Mouse (Mus musculus) thymus, postnatal 14 days (tissue): Measurements from ENCODE around the gene Stard3.

Experiments used
- DNase-seq: peaks from one replicate; pipeline ENCODE4 v3.0.0; 2021

Stard3 gene

DNA sequence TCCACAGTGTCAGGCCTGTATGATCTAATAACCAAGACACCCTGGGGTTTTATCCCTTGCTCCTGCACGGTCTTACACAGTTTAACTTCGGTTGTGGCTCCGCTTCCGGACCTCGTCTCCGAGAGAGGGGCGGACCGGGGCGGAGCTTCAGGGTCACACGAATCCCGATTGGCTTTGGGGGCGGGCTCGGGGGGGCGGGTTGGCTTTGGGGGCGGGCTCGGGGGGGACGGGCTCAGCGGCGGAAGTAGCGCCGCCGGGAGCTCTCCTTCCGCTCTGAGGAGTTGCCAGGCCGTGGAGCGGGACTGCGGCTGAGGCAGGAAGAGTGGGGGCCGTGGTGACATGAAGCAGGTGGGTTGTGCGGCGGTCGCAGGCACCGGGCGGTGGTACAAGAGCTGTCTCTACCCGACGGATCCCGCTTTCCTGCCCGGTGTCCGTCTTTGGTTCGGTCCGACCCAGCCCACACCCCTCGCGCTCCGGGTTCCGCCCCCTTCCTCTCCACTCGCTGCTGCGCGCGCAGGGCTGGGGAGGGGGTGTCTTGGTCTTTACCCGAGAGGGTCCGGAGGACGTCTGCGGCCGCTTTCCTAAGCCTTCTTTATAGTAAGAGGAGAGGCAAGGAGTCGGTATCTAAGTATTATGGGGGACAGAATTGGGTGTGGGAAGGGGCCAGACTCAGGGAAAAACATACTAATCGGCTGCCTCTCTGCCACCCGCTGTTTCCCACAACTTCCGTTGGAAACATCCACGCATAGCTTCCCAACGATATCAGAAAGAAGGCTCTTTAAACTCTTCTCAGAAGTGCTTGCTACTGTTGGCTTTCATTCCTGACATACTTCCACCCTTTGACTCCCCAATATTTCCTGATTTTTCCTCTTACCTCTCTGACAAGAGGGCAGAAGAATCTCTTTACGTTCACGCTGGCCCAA is at the start of gene Stard3:
Stard3 (plus strand) TSS at position 208 of the 923 bp plus-strand sequence.
- peak; percentile 96 for DNase-seq

DNA sequence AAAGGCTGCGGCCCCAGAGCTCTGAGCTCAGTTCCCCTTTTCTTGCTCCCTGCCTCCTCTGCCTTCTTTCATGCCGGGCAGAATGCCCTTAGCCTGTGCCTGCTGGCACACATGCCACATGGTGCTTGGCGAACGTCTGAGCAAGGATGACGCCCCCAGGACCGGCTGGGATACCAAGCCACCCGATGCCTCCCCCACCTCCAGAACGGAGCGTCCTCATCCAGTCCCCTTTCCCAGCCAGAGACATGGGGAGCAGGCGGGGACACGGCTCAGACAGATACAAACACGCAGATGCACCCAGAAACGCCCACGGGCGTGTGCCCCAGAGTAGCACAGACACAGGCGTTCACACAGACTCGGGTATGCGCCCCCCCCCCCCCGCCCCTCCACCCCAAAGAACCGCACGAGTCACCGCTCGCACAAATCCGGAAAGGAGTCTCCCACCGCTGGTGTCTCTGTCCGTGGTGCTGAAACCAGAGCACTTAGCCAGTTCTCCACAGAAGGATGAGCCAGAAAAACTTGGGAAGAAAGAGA is 44.3 kb upstream of the Stard3 start:
- DNase-seq = peak; percentile 53

DNA sequence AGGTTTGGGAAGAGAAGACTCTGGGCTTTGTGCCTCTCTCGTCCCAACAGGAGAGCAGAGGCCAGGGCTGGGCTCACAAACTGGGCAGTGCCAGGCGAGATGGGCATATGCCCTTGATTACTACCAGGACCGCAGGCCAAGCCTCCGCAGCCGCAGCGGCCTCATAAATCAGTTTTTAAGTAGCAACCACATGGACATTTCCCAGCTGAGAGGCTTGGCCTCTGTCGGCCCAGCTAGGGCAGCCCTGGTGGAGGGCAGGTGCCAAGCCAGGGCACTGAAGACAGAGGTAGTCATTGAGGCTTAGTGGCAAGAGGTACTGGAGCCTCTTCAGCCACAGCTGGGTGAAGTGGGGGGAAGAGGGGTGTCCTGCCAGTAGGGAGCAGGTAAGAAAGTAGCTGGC is 40.7 kb upstream of the Stard3 start:
- no peak for DNase-seq

DNA sequence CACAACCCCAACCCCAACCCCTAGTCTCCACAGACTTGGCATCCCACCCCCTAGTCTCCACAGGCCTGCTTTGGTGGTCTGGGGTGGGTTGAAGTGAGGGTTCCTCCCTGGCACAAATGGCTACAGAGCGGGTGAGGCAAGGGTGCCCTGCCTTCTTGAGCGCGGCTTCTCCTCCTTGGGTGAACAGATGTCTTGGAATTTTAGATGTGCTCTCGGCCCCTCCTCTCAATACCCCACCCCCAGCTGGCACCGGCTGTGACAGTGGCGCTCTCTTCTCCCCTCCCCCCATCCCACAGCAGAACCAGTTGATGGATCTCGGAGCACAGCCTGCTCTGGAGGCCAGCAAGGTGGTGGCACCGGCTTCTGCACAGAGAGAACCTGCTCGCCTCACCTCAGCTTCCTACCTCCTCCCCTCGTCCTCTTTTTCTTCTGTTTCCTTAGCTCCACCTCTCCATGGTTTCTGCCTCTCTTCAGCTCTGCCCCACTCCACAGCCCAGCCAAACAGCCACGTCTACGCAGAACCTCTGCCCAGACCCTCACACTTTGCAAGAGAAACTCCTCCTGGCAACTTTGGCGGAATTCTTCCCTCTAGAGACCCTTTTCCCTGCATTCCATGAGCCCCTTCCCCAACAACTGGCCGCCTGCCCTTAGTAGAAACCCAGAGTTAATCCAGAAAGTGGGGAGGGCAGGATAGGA is 39.6 kb upstream of the Stard3 start:
- DNase-seq = no peak

DNA sequence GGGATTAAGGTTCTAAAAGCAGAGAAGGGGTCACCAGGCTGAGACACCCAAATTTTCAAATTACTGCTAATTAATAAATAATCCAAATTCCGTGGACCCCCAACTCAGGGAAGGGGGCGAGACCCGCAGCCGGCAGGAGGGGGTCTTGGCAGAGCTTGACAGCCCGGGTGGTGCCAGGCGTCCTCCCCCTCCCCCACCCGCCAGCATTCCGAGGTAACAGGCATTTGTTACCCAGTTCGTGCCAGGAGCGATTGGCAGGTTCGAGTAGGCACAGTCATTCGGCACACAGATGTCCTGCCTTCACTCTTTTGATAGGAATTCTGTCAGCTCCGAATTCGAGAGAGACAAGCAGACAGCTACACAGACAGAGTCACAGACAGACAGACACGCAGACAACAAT is 39.0 kb upstream of the Stard3 start:
- DNase-seq = no peak

DNA sequence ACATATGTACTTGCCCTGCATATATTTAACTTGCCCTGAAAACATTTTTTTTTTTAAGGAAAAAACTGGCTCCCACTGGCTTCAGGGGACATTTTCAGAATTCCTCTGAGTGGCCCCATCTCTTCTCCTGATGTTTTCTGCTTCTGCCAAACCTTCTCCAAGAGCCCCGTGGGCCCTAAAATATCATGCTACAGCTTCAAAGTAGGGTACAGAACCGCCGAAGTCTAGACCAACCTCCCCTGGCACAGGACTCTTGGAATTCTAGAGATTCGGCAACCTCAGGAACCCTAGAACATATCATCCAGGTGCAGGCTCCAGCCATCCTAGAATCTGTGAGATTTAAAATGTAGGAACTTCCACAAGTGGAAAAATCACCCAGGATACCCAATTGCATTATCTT is 38.6 kb upstream of the Stard3 start:
- DNase-seq = no peak

DNA sequence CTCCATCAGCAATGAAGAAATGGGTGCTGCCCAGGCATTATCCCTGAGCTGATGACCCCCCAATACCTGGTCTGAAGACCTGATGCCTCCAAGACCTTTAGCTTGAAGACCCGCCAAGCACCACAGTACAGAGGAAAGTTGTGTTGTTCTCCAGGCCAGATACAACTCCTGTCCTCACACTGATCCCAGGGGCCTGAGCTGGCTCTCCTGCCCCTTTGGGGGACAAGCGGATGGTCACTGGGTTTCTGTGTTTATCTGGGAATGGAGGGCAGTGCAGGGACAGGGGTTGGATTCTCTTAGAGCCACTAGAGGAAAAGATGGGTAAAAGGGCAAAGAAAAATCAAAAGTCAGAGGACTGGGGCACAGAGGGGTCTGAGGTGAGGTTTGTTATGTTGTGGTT is 38.2 kb upstream of the Stard3 start:
- no peak for DNase-seq

DNA sequence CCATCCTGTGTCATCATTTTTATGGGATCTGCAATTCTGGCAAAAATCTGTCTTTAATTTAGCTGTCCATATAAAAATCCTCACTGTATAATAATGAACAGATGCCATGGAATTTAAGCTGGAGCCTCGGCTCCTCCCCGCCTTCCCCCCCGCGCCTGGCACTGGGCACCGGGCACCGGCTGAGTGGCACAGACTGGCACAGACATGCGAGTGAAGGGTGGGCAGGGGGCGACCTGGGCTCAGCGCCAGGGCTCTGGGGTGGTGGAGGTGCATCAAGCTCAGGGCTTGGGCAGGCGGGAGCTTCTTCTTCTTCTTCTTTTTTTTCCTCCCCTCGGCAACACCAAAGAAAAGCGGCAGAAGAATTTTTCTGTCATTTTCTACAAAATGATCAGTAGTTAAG is 37.8 kb upstream of the Stard3 start:
- no peak for DNase-seq

DNA sequence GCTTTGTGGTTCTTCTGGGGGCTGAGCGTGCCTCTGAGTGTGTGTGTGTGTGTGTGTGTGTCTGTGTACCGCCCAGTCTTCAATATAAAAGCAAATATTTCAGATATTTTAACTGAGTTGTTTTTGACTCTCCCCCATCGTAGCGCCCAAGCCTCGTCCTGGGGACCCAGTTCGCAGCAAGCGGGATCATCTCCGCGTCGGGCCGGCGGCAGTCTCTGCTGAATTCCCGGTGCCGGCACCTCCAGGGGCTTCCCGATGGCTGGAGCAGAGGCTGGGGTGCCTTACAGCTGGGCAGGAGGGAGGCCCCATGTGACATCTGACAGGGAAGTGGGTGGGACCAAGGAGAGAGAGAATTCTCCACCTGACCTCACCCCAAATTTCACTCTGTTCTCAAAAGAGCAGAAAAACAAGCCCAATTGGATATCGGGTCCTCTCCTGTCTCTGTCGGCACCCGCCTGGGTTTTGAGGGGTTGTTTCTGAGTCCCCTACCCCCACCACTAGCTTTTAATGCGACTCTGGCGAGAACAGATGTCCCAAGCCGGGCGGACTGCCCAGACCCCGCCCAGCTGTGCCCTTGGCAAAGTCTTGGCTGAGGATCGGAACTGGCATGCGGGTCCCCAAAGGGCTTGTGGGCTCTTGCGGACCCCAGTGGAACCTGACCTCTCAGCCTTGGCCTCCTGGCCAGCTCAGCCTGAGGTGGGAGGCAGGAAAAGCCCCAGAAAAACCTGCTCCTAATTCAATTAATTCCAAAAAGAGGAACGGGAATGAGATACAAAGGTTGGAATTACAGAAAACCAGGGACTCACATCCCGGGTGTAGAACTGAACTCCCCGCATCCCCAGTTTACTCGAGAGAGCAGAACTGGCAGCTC is 37.1 kb upstream of the Stard3 start:
- DNase-seq = no peak

DNA sequence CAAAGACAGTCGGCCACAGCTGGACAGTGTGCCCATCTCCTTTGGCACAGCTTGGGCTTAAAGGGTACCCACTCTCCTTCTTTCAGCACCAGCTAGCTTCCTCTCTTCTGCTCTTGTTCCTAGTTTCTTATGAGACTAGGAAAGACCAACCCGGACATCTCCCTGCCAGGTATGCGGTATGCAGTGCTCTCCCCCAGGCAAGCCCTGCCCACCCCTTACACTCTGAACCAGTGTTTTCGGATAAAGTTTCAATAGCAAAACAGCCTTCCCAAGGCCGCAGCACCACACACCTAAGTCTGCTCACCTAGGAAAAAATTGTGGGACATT is 36.5 kb upstream of the Stard3 start:
- DNase-seq = no peak

DNA sequence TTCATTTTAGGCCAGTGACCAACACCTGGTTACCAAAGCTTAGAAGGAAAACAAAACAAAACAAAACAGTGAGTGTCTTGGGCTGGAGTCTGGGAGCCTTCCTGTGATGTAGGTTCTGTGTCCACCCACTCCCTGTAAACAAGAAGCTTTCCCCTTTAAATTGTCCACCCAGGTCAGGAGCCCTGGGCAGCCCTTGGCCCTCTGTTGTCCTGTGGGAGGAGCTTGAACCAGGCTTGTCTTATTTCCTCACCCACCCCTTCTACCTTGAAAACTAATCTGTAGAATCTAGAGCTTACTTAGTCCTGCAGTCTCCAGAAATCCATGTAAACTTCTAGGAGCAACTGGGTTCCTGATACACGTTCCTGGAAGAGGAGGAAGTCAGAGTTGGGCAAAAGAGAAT is 36.0 kb upstream of the Stard3 start:
- DNase-seq = no peak

DNA sequence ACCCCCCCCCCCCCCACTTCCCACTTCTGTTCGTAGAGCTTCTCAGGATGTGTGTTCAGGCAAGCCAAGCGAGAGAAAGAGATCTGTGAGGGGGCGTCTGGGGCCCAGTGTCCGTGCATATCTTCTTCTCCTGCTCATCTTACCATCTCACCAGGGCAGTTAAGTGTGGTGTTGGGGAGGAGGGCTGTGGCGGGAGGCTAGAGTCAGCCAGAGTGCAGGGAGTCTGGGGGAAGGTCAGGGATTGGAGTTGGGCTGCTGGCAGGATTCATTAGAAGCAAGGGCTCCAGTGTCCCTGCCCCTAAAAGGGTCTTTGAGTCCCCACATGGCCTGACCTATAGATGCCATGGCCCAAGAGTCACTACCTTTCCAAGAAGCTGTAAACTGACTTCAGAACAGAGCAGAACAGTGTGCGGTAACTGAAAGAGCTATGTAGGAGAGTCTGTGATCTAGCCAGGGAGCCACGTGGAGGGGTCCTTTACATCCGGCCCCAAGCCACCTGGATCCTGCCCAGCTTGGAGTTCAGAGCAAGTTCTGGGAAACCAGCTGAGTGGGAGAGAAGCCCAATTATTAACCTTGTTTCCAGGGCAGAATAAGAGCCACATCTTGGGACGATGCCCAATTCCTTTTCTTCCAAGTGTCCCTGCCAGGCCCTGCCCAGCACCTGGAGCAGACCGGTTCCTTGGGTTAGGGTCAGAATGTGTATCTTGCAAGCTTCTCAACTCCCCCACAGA is 34.9 kb upstream of the Stard3 start:
- no peak for DNase-seq

DNA sequence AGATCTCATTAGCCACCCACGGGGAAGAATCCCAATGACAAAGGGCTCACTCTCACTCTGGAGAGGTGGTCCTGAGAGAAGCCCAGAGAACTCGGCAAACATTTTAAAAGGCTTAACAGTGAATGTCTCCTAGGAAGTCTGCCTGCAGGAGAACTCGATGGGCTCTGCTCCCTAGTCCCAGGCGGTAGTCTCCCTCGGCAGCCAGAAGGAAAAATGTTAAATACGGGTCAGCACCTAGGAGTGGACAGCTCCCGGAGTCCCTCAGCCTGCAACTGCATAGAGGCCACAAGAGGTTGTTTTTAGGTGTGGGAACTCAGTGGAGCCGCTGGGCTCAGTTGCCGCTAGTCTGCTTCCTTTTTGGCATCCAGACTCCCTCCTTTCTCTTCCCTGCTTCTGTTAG is 34.2 kb upstream of the Stard3 start:
- no peak for DNase-seq

DNA sequence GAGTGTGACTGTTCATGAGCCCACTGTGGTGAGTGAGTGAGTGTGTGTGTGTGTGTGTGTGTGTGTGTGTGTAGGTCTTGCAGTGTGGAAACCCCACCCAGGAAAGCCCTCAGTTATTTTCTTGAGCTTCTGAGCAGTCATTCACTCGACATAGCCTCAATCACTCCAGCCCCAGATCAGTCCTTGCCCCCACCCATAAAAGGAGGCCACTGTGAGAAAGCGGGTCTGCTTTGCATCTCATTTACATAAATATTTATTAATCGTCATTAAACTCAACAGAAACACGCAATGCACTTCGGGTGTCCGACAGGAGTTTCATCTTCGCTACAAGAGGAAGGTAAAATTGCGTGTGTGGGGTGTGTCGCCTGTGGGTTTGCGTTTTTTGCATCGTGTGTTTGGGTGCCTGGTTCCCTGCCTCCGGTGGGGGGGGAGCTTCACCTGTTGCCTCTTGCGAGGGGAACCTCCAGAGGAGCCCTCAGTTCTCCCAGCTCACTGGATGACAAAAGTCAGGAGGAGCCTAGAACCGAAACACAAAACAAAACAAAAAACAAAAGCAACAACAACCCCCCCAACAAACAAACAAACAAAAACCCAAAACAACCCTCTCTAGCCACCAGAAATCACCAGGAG is 32.9 kb upstream of the Stard3 start:
- no peak for DNase-seq

DNA sequence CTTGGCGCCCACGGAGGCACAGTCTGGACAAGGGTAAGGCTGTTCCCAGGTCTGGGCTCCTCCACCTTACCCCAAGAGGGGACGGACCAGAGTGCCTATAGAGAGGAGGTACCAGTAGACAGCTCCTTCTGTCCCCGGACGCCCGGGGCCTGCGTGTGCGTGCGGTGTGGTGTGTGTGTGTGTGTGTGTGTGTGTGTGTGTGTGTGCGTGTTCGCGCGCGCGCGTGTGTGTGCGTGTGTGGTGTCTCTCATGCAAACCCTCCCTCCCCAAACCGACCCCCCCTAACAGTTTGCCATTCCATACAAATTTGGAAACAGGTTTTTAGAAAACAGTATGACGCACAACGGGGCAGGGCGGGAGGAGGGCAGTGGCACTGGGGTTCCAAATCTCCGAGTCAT is 32.3 kb upstream of the Stard3 start:
- no peak for DNase-seq

DNA sequence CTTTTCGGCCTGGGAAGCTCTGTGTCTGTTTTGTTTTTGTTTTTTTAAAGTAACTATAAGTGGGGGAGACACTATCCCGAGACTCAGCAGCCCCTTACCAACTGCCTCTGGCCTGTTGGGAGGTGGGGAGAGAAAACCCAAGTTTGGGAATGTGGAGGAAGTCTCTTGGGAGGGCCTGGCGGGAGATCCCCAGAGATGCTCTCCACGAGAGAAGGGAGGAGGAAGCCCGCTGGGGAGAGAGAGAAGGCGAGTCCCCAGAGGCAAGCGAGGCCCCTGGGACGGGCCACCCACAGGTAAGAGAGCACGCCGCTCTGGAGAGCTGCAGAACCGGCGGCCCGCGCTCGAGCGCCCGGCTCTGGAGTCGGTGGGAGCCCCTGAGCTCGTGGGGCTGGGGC is 31.4 kb upstream of the Stard3 start:
- DNase-seq = no peak

DNA sequence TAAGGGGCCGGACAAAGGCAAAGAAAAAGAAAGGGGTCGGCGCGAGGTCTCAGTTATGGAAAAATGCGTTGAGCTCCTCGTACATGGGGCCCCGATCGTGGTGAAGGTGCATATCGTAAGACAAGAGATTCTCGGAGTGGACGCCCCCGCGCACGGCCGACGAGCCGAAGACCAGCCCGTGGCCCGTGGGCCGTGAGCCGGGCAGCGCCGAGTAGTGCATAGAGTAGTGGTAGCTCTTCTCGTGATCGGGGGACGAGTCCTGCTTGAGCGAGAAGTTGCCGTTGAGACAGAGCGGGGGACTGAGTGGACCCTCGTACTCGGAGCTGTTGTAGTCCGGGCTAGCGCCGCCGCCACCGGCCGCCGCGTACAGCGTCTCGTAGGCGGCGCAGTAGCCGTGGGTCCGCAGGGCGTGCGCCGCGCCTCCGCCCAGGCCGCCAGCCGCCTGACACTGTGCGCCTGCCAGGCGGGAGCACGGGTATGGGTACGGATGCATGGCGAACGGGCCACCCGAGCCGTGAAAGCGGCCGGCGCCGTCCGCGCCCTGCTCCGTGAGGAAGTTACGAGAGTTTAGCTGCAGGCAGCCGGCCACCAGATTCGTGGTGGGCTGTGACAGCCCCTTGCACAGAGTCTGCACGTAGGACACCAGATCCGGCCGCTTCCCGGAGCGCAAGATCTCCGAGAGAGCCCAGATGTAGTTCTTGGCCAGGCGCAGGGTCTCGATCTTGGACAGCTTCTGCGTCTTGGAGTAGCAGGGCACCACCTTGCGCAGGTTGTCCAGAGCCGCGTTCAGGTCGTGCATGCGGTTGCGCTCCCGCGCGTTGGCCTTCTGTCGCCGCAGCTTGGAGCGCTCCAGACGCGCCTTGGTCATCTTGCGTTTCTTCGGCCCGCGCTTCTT is 30.8 kb upstream of the Stard3 start:
- no peak for DNase-seq

DNA sequence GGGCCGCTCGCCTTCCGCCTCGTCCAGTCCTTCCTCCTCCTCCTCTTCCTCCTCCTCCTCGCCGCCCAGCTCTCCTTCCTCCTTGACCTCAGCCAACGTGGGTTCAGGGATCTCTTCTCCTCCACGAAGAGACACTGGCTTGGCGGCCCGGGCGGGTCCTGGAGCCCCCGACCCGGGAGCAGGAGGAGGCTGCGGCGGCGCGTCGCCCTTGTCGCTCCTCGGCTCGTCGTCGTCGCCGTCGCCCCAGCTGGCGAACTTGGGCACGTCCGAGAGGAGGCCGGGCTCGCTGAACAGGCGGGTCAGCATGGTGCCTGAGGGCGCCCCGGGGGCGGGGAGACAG is 30.2 kb upstream of the Stard3 start:
- no peak for DNase-seq

DNA sequence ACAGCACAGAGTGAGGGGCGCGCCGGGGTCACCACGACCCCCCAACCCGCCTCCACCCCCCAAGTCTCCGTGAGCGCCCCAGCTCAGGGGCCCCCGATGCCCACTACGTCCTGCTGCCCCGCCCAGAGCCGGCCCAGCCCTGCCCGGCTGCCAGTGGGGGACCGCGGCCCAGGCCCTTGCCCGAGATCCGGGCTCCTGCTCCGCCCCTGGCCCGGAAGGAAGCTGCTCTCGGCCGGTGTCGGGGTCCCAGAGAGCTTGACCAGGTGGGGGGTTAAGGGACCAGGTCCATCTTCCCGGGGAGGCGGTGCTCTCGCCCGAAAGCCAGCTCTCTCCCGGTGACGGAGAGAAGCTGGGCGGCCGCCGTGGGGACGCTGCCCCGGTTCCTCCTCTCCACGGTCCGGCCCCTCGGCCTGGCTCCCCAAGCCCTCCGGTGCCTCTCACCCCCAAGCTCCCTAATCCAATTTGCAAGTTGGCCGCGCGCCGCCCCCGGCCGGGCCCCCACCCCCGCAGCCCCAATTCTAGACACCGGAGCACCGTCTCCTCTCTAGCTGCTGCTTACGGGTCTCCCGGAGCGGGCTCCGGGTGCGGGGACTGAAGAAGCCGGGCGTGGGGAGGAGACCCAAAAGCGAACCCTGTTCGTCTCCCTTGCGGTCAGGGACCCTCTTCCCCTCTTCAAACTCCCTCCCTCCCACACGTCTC is 29.6 kb upstream of the Stard3 start:
- DNase-seq = no peak
